Mouse (Mus musculus) liver, postnatal 0 days (tissue): ENCODE data around the gene Cpne5.

ENCODE experiments used
- CTCF ChIP-seq: sonication (generic); IDR thresholded peaks from 2 replicates; pipeline ENCODE4 v1.5.1; 2016; ENCODE audit warnings: antibody characterized with exemption, low read depth
- EP300 ChIP-seq: IDR thresholded peaks from 2 replicates; pipeline ENCODE4 v1.6.1; 2016; ENCODE audit warnings: antibody characterized with exemption, low read depth, mild to moderate bottlenecking

DNA sequence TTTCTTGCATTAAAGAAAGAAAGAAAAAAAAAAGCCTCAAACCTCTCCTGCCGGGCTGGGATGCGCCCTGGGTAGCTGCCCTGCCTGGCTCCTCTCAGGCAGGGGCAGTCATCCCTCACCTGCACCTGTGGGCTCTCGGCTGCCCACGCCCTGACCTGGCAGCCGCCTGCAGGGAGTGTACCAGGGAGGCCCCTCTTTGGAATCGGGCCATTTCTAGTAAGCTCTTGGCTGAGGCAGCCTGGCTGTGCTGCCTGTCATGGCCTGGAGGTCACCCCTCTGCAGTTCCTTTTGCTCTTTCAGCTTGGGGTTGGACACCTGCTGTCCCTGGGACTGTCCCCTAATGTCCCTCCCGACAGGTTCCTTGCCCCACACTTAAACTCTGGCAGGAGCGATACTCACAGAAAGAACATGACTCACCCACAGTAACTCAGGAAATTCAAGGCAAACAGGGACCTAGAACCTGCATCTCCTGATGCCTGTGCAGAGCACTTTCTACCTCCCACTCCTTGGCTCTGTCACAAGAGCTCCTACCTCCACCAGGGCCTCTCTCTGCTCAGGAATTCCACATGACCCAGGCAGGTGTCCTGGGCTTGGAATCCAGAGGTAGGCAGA lies 71.9 kb downstream of the Cpne5 start:
- TF ChIP-seq EP300: no peak
- no peak for TF ChIP-seq CTCF
